Mouse (Mus musculus): Measurements from ENCODE around the gene Clba1. TPM values are rescaled to one million over a fixed set of nuclear protein-coding genes. Genes with fewer than 3 reads are reported as not detected.

Gene Clba1
- polyA plus RNA-seq, 1 experiment from 2014 or later = 13.0 TPM

DNA sequence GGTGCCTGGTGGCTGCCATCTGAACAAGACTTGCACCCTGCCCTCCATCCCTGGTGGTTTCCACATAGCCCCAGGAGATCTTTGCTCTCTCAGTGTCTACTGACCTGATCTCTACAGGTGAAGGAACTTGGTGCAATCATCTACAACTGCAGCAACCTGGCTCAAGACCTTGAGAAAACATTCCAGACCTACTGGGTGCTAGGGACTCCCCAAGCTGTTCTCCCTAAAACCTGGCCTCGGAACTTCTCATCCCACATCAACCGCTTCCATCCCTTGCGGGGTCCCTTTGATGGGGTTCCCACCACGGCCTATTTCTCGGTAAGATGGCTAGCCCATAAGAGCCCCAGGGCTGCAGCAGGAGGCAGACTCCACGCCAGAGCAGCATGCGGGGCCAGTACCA, 42.2 kb upstream of the Clba1 start:
- Histone ChIP-seq H3K9ac (ENCODE audit: low read depth, low read length) (no peak overlapping the region), H3K4me3 (ENCODE audit: low read depth, low read length) (no peak overlapping the region), H3K36me3 (ENCODE audit: control insufficient read depth, insufficient read depth, low read length) (no peaks in the 10 kb centered on the region), H3K9me3 (replicated peaks; ENCODE audit: control insufficient read depth, low read length) (no peaks in the 10 kb centered on the region), H3K27ac (ENCODE audit: low read depth, low read length) (no peak overlapping the region), H3K4me1 (ENCODE audit: control insufficient read depth, insufficient read depth, low read length) (0 out of 2 replicates have a peak, but pooled peaks cover 5% of the 10 kb centered on the region), H3K4me2 (no peak overlapping the region), H3K27me3 (ENCODE audit: control insufficient read depth, insufficient read depth, low read length) (no peaks in the 10 kb centered on the region; the same call in 1 of the 2 replicates)
- ATAC-seq (replicated peaks; ENCODE audit: insufficient number of reproducible peaks, low FRiP score, low TSS enrichment) = no peak
- WGBS (ENCODE audit: insufficient replicate concordance) = 89% methylated on average over 7 of the region's 7 CpGs

DNA sequence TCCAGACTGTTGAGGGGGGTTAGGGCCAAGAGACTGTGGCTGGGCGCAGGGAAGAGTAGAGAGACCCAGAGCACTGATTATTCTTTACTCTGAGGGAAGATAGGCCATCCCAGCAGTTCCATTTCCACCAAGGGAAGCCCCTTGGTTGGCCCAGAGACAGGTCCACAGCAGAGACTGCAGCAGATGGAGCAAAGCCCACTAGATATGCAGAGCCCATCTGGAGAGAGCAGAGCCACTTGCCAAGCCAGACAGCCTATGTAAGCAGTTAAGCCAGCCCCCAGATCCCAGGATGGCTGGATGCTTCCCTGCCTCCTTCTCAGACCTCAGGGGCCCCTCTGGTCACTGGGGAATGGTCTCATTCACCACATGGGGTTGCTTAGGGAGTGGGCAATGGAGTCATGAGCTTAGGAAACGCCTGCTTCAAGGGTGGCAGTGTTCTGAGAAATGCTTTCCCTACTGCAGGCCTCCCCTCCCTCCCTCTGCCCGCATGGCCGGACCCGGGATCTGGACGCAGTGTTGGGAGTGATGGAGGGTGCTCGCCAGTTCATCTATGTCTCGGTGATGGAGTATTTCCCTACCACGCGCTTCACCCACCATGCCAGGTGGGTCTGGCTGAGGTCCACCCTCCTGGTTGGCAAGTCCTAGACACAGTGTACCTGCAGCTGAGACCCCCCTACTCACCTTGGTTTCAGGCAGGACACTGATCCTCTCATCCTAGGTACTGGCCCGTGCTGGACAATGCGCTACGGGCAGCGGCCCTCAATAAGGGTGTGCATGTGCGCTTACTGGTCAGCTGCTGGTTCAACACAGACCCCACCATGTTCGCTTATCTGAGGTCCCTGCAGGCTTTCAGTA, 41.5 kb upstream of the Clba1 start:
- Histone ChIP-seq H3K4me2 (no peak overlapping the region), H3K9ac (ENCODE audit: low read depth, low read length) (no peak overlapping the region), H3K27me3 (ENCODE audit: control insufficient read depth, insufficient read depth, low read length) (no peaks in the 10 kb centered on the region; the same call in 1 of the 2 replicates), H3K4me1 (ENCODE audit: control insufficient read depth, insufficient read depth, low read length) (0 out of 2 replicates have a peak, but pooled peaks cover 5% of the 10 kb centered on the region), H3K36me3 (ENCODE audit: control insufficient read depth, insufficient read depth, low read length) (no peaks in the 10 kb centered on the region), H3K27ac (ENCODE audit: low read depth, low read length) (no peak overlapping the region), H3K4me3 (ENCODE audit: low read depth, low read length) (no peak overlapping the region), H3K9me3 (replicated peaks; ENCODE audit: control insufficient read depth, low read length) (no peaks in the 10 kb centered on the region)
- WGBS (ENCODE audit: insufficient replicate concordance) = 88% methylated on average over 16 of the region's 16 CpGs
- ATAC-seq (replicated peaks; ENCODE audit: insufficient number of reproducible peaks, low FRiP score, low TSS enrichment) = no peak

DNA sequence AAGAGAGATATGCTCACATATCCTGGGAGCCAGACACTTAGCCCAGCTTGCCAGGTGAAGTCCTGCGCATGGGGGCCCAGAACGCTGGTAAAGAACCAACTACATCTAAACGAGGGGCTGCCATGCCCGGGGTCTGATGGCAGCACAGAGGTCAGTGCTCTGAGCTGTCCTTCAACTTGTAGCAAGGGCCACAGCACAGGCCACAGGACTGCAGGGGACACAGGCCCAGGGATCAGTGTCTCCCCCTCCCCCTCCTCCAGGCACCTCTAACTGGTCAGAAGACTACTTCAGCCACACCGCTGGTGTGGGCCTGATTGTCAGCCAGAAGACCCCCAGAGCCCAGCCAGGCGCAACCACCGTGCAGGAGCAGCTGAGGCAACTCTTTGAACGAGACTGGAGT, 40.6 kb upstream of the Clba1 start:
- 75% methylated on average over 8 of the region's 8 CpGs for WGBS (ENCODE audit: insufficient replicate concordance)
- Histone ChIP-seq H3K4me2 (no peak overlapping the region), H3K27ac (ENCODE audit: low read depth, low read length) (no peak overlapping the region), H3K27me3 (ENCODE audit: control insufficient read depth, insufficient read depth, low read length) (no peaks in the 10 kb centered on the region; the same call in 1 of the 2 replicates), H3K36me3 (ENCODE audit: control insufficient read depth, insufficient read depth, low read length) (no peaks in the 10 kb centered on the region), H3K9me3 (replicated peaks; ENCODE audit: control insufficient read depth, low read length) (no peaks in the 10 kb centered on the region), H3K9ac (ENCODE audit: low read depth, low read length) (no peak overlapping the region), H3K4me1 (ENCODE audit: control insufficient read depth, insufficient read depth, low read length) (0 out of 2 replicates have a peak, but pooled peaks cover 7% of the 10 kb centered on the region), H3K4me3 (ENCODE audit: low read depth, low read length) (no peak overlapping the region)
- no peak for ATAC-seq (replicated peaks; ENCODE audit: insufficient number of reproducible peaks, low FRiP score, low TSS enrichment)

DNA sequence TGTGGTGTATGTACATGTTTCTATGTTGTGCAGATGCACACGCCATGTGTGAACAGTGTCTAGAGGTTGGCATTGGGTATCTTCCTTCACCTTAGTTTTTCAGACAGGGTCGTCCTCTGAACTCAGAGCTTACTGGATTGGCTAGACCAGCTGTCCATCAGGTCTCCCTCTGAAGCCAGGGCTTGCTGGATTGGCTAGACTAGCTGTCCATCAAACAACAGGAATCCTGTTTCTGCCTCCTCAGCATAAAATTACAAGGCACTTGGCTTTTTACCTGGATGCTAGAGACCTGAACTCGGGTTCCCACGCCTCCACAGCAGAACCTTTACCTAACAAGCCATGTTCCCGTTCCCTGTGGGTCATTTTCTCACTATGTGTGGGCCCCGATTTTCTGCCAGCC, 39.7 kb upstream of the Clba1 start:
- no peak overlapping the region for H3K9ac ChIP-seq (ENCODE audit: low read depth, low read length)
- no peaks in the 10 kb centered on the region for H3K9me3 ChIP-seq (replicated peaks; ENCODE audit: control insufficient read depth, low read length)
- ATAC-seq (replicated peaks; ENCODE audit: insufficient number of reproducible peaks, low FRiP score, low TSS enrichment) = no peak
- H3K27ac ChIP-seq (ENCODE audit: low read depth, low read length) = peak overlapping the region; percentile 31; the same call in 1 of the 2 replicates
- 80% methylated on average over 6 of the region's 6 CpGs for WGBS (ENCODE audit: insufficient replicate concordance)
- H3K4me2 ChIP-seq = no peak overlapping the region; the same call in 1 of the 2 replicates
- no peak overlapping the region for H3K4me3 ChIP-seq (ENCODE audit: low read depth, low read length)
- H3K27me3 ChIP-seq (ENCODE audit: control insufficient read depth, insufficient read depth, low read length) = no peaks in the 10 kb centered on the region; the same call in 1 of the 2 replicates
- no peaks in the 10 kb centered on the region for H3K36me3 ChIP-seq (ENCODE audit: control insufficient read depth, insufficient read depth, low read length)
- 0 out of 2 replicates have a peak, but pooled peaks cover 9% of the 10 kb centered on the region for H3K4me1 ChIP-seq (ENCODE audit: control insufficient read depth, insufficient read depth, low read length)

DNA sequence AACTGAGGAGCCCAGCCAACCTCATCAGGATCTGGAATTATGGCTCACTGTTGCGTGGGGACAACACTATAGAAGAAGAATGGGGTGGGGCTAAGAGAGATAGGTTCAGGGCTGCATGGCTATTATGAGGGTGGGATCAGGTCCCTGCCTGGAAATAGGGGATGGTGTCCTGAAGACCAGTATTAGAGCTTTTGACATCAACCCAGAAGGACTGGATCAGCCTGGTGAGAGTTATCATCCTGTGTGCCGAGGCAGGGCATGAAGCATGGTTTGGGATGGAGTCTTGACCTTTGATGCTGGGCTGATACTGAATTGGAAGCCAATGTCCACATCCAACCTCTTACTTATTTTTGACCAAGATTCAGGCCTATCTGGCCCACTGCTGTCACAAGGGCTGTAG, 39.0 kb upstream of the Clba1 start:
- Histone ChIP-seq H3K27me3 (ENCODE audit: control insufficient read depth, insufficient read depth, low read length) (no peaks in the 10 kb centered on the region; the same call in 1 of the 2 replicates), H3K9ac (ENCODE audit: low read depth, low read length) (no peak overlapping the region), H3K4me3 (ENCODE audit: low read depth, low read length) (no peak overlapping the region), H3K9me3 (replicated peaks; ENCODE audit: control insufficient read depth, low read length) (no peaks in the 10 kb centered on the region), H3K36me3 (ENCODE audit: control insufficient read depth, insufficient read depth, low read length) (no peaks in the 10 kb centered on the region), H3K4me1 (ENCODE audit: control insufficient read depth, insufficient read depth, low read length) (0 out of 2 replicates have a peak, but pooled peaks cover 9% of the 10 kb centered on the region), H3K4me2 (no peak overlapping the region), H3K27ac (ENCODE audit: low read depth, low read length) (no peak overlapping the region)
- ATAC-seq (replicated peaks; ENCODE audit: insufficient number of reproducible peaks, low FRiP score, low TSS enrichment) = no peak
- 65% methylated on average over 2 of the region's 2 CpGs for WGBS (ENCODE audit: insufficient replicate concordance)

DNA sequence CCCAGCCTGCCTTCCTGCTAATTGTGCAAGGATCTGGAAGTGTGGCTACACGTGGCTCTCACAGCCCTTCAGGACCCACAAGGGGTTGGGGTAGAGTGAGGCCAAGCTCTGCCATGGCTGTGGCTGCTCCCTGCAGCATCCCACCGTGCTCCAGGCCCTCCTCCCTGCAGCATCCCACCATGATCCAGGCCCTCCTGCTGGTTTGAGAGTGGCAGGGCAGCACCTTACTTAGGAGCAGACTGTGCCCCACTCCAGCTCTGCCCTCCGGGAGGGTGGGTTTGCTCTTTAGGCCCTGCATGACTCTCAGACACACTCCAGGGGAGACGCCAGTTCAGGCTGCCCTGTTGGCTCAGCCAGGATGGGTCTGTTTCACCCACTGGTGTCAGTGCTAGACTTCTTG, 38.3 kb upstream of the Clba1 start:
- Histone ChIP-seq H3K36me3 (ENCODE audit: control insufficient read depth, insufficient read depth, low read length) (no peaks in the 10 kb centered on the region), H3K4me2 (no peak overlapping the region), H3K27me3 (ENCODE audit: control insufficient read depth, insufficient read depth, low read length) (no peaks in the 10 kb centered on the region; the same call in 1 of the 2 replicates), H3K4me3 (ENCODE audit: low read depth, low read length) (no peak overlapping the region), H3K9me3 (replicated peaks; ENCODE audit: control insufficient read depth, low read length) (no peaks in the 10 kb centered on the region), H3K9ac (ENCODE audit: low read depth, low read length) (no peak overlapping the region), H3K4me1 (ENCODE audit: control insufficient read depth, insufficient read depth, low read length) (0 out of 2 replicates have a peak, but pooled peaks cover 9% of the 10 kb centered on the region), H3K27ac (ENCODE audit: low read depth, low read length) (no peak overlapping the region)
- 75% methylated on average over 4 of the region's 4 CpGs for WGBS (ENCODE audit: insufficient replicate concordance)
- no peak for ATAC-seq (replicated peaks; ENCODE audit: insufficient number of reproducible peaks, low FRiP score, low TSS enrichment)

DNA sequence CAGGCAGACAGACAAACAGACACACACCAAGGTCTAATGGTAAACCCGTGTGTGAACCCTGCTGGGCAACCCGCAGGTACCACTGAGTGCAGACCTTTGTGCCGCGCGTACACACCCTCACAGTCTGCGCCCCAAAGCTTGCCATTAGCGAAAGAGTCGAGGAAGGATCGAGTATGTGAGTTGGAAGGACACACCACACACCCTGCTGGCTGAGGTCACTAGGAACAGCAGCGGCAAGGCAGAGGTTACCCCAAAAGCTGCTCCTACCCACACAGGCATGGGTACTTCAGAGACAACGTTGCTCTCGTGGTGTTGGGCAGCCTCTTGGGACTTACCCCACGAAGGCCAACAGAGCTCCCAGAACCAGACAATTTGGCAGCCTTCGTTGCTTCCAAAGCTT, 36.4 kb upstream of the Clba1 start:
- Histone ChIP-seq H3K4me2 (no peak overlapping the region), H3K4me3 (ENCODE audit: low read depth, low read length) (no peak overlapping the region), H3K9me3 (replicated peaks; ENCODE audit: control insufficient read depth, low read length) (no peaks in the 10 kb centered on the region), H3K4me1 (ENCODE audit: control insufficient read depth, insufficient read depth, low read length) (0 out of 2 replicates have a peak, but pooled peaks cover 9% of the 10 kb centered on the region), H3K36me3 (ENCODE audit: control insufficient read depth, insufficient read depth, low read length) (no peaks in the 10 kb centered on the region), H3K9ac (ENCODE audit: low read depth, low read length) (no peak overlapping the region), H3K27me3 (ENCODE audit: control insufficient read depth, insufficient read depth, low read length) (no peaks in the 10 kb centered on the region; the same call in 1 of the 2 replicates), H3K27ac (ENCODE audit: low read depth, low read length) (no peak overlapping the region)
- ATAC-seq (replicated peaks; ENCODE audit: insufficient number of reproducible peaks, low FRiP score, low TSS enrichment) = no peak
- WGBS (ENCODE audit: insufficient replicate concordance) = 85% methylated on average over 14 of the region's 14 CpGs

DNA sequence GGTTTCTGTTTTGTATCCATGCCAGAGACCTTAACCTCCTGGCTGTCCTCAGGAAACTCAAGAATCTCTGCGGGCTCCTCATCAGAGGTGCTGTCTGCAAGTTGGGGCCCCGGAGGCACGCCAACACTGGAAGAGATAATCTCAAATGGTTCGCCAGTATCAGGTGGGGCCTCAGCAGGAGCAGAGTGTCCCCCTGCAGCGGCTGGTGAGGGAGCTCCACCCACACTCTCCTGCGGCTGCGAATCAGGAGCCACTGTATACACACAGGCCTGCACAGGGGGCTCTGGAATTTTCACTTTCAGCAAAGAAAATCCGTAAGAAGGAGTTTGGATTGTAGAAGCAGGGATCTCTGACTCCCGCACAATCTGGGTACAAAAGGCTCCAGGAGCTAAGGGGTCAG, 35.4 kb upstream of the Clba1 start:
- no peaks in the 10 kb centered on the region for H3K36me3 ChIP-seq (ENCODE audit: control insufficient read depth, insufficient read depth, low read length)
- H3K9ac ChIP-seq (ENCODE audit: low read depth, low read length) = 0 out of 2 replicates have a peak overlapping the region, but pooled peaks have one; percentile 39
- H3K4me3 ChIP-seq (ENCODE audit: low read depth, low read length) = no peak overlapping the region

More for the DNA sequence above, 35.4 kb upstream of the Clba1 start:
- Histone ChIP-seq H3K27ac (ENCODE audit: low read depth, low read length) (no peak overlapping the region), H3K4me2 (peak overlapping the region; percentile 49), H3K27me3 (ENCODE audit: control insufficient read depth, insufficient read depth, low read length) (no peaks in the 10 kb centered on the region; the same call in 1 of the 2 replicates), H3K9me3 (replicated peaks; ENCODE audit: control insufficient read depth, low read length) (no peaks in the 10 kb centered on the region), H3K4me1 (ENCODE audit: control insufficient read depth, insufficient read depth, low read length) (0 out of 2 replicates have a peak, but pooled peaks cover 9% of the 10 kb centered on the region)
- no peak for ATAC-seq (replicated peaks; ENCODE audit: insufficient number of reproducible peaks, low FRiP score, low TSS enrichment)
- 22% methylated on average over 9 of the region's 9 CpGs for WGBS (ENCODE audit: insufficient replicate concordance)

All from heart, embryonic 11.5 days (tissue).